Mouse (Mus musculus): ENCODE data around the gene Wrap73.

GRCm38 (mm10) chr4:154197961-154198360, 55.8 kb downstream of the Wrap73 start:
- TF ChIP-seq CTCF (conservative IDR thresholded peaks at IDR 0.05 in 1 of 2, IDR thresholded peaks at IDR 0.05 in 1 of 2; ENCODE audit: low read depth in 2 of 2, low read length in 2 of 2) (no peak), POLR2A (IDR thresholded peaks at IDR 0.05; ENCODE audit: low read depth, low read length) (no peak)
